Mouse (Mus musculus) thymus, adult 2 months (tissue): ENCODE results near the gene Adipor2. TPM values are rescaled to one million over a fixed set of nuclear protein-coding genes. Genes with fewer than 3 reads are reported as not detected.

ENCODE experiments used
- DNase-seq: peaks from one replicate; pipeline ENCODE4 v3.0.0; 2021
- H3K27ac ChIP-seq: fragments of 200-500 bp; 2 replicates; pipeline ENCODE4 v1.5.1; 2012; ENCODE audit warnings: low read length, control low read depth; ENCODE audit not compliant: control insufficient read depth, insufficient read depth
- H3K27me3 ChIP-seq: fragments of 200-500 bp; 2 replicates; pipeline ENCODE4 v1.6.1; 2012; ENCODE audit warnings: mild to moderate bottlenecking, low read length, moderate library complexity, mixed read lengths; ENCODE audit not compliant: control insufficient read depth, insufficient read depth
- H3K36me3 ChIP-seq: fragments of 200-500 bp; 2 replicates; pipeline ENCODE4 v1.6.1; 2012; ENCODE audit warnings: mild to moderate bottlenecking, low read length, moderate library complexity; ENCODE audit not compliant: control insufficient read depth, insufficient read depth
- H3K4me1 ChIP-seq: fragments of 200-500 bp; replicated peaks from 2 replicates; pipeline ENCODE4 v1.6.1; 2012; ENCODE audit warnings: low read length; ENCODE audit not compliant: control insufficient read depth, insufficient read depth
- H3K4me3 ChIP-seq: fragments of 200-500 bp; 2 replicates; pipeline ENCODE4 v1.5.1; 2012; ENCODE audit warnings: mild to moderate bottlenecking, low read length, control low read depth, moderate library complexity; ENCODE audit not compliant: control insufficient read depth, insufficient read depth
- CTCF ChIP-seq: fragments of 200-500 bp; IDR thresholded peaks from 2 replicates; pipeline ENCODE4 v1.5.1; 2012; ENCODE audit warnings: mild to moderate bottlenecking, control low read depth, low read length, moderate library complexity, borderline replicate concordance; ENCODE audit not compliant: control insufficient read depth, poor library complexity, insufficient read depth; ENCODE audit errors: extremely low read depth
- POLR2A ChIP-seq: fragments of 200-500 bp; IDR thresholded peaks from 2 replicates; pipeline ENCODE4 v1.6.1; 2012; ENCODE audit warnings: mild to moderate bottlenecking, low read length, control low read depth, moderate library complexity; ENCODE audit not compliant: control insufficient read depth, poor library complexity, insufficient read depth; ENCODE audit errors: extremely low read depth
- WGBS: fragments of 180-500 bp; shearing (Covaris S2); methylation state at CpG from one replicate; pipeline ENCODE4 v1.1.7; 2018; 5-methylcytosine and 5-hydroxymethylcytosine counted together
- polyA plus RNA-seq: library from polyadenylated mRNA; depleted of rRNA; stranded (reverse); fragments of >200 nt; gene quantifications from 2 replicates; pipeline ENCODE4 v1.2.3, GENCODE M21; 2012

Gene Adipor2
- polyA plus RNA-seq, 1 experiment: 70.7 TPM

GRCm38 (mm10) chr6:119319358-119319757 lies 98.1 kb downstream of the Adipor2 start:
- DNase-seq: no peak
- Histone ChIP-seq H3K4me3 (no peak overlapping the region), H3K36me3 (no peaks in the 10 kb centered on the region), H3K27ac (no peak overlapping the region), H3K4me1 (no peaks in the 10 kb centered on the region), H3K27me3 (no peaks in the 10 kb centered on the region)
- 85% methylated on average over 2 of the region's 2 CpGs for WGBS
- TF ChIP-seq CTCF (no peak), POLR2A (no peak)

GRCm38 (mm10) chr6:119318732-119319131 lies 98.8 kb downstream of the Adipor2 start:
- H3K4me3 ChIP-seq: no peak overlapping the region
- H3K27ac ChIP-seq: no peak overlapping the region
- WGBS: 95% methylated on average over 9 of the region's 9 CpGs
- H3K4me1 ChIP-seq: no peaks in the 10 kb centered on the region
- no peaks in the 10 kb centered on the region for H3K27me3 ChIP-seq
- H3K36me3 ChIP-seq: no peaks in the 10 kb centered on the region
- no peak for DNase-seq
- TF ChIP-seq POLR2A: no peak

GRCm38 (mm10) chr6:119314751-119315476 lies 102.6 kb downstream of the Adipor2 start:
- TF ChIP-seq CTCF (no peak), POLR2A (no peak)
- no peak overlapping the region for H3K4me3 ChIP-seq
- H3K27me3 ChIP-seq: no peaks in the 10 kb centered on the region
- H3K27ac ChIP-seq: no peak overlapping the region
- H3K4me1 ChIP-seq: no peaks in the 10 kb centered on the region
- DNase-seq: no peak
- WGBS: 51% methylated on average over 7 of the region's 7 CpGs
- no peaks in the 10 kb centered on the region for H3K36me3 ChIP-seq

GRCm38 (mm10) chr6:119313588-119314375 lies 103.7 kb downstream of the Adipor2 start:
- WGBS: 84% methylated on average over 14 of the region's 14 CpGs
- Histone ChIP-seq H3K4me1 (no peaks in the 10 kb centered on the region), H3K4me3 (no peak overlapping the region), H3K36me3 (no peaks in the 10 kb centered on the region), H3K27ac (no peak overlapping the region), H3K27me3 (no peaks in the 10 kb centered on the region)
- no peak for TF ChIP-seq POLR2A
- no peak for TF ChIP-seq CTCF
- no peak for DNase-seq

GRCm38 (mm10) chr6:119313096-119313495 lies 104.4 kb downstream of the Adipor2 start:
- DNase-seq: no peak
- Histone ChIP-seq H3K4me3 (no peak overlapping the region), H3K36me3 (no peaks in the 10 kb centered on the region), H3K4me1 (no peaks in the 10 kb centered on the region), H3K27me3 (no peaks in the 10 kb centered on the region), H3K27ac (no peak overlapping the region)
- 83% methylated on average over 3 of the region's 3 CpGs for WGBS
- TF ChIP-seq POLR2A: no peak
- TF ChIP-seq CTCF: no peak

- no peaks in the 10 kb centered on the region for H3K4me1 ChIP-seq
- 79% methylated on average over 6 of the region's 6 CpGs for WGBS
- no peak for DNase-seq
- TF ChIP-seq POLR2A (no peak), CTCF (no peak)
- H3K36me3 ChIP-seq: no peaks in the 10 kb centered on the region
- no peak overlapping the region for H3K4me3 ChIP-seq
- no peak overlapping the region for H3K27ac ChIP-seq
- H3K27me3 ChIP-seq: no peaks in the 10 kb centered on the region
Observed at GRCm38 (mm10) chr6:119312381-119312780, 105.1 kb downstream of the Adipor2 start.
